Mouse (Mus musculus) intestine, embryonic 14.5 days (tissue): ENCODE results near the gene Stk19. TPM values are rescaled to one million over a fixed set of nuclear protein-coding genes. Genes with fewer than 3 reads are reported as not detected.
"Not testable (repeated sequence)": the region's sequence is repeated elsewhere in the genome, so short reads cannot be mapped to it uniquely, and the experiment has no call there.

Source experiments
- ATAC-seq: fragments of 200-750 bp; cut with Nextera tagmentation; replicated peaks from 2 replicates; pipeline ENCODE4 v1.8.0; 2017; ENCODE audit warnings: low read depth, moderate number of reproducible peaks, moderate TSS enrichment, moderate library complexity; ENCODE audit not compliant: low FRiP score, low TSS enrichment
- DNase-seq: peaks from one replicate; pipeline ENCODE4 v3.0.0-alpha.2; 2018; ENCODE audit warnings: low spot score
- H3K27ac ChIP-seq: fragments of 300-500 bp; sonication (generic); 2 replicates; pipeline ENCODE4 v1.5.1; 2014; ENCODE audit warnings: low read depth, mild to moderate bottlenecking, control low read depth
- H3K27me3 ChIP-seq: fragments of 300-500 bp; sonication (generic); replicated peaks from 2 replicates; pipeline ENCODE4 v1.6.1; 2014; ENCODE audit warnings: low read length, control low read depth; ENCODE audit not compliant: control insufficient read depth, insufficient read depth
- H3K36me3 ChIP-seq: fragments of 300-500 bp; sonication (generic); 2 replicates; pipeline ENCODE4 v1.6.1; 2014; ENCODE audit warnings: low read length, control low read depth; ENCODE audit not compliant: control insufficient read depth, insufficient read depth
- H3K4me1 ChIP-seq: fragments of 300-500 bp; sonication (generic); replicated peaks from 2 replicates; pipeline ENCODE4 v1.6.1; 2014; ENCODE audit warnings: low read length, control low read depth, mixed read lengths; ENCODE audit not compliant: control insufficient read depth, insufficient read depth
- H3K4me2 ChIP-seq: fragments of 300-500 bp; sonication (generic); 2 replicates; pipeline ENCODE4 v1.6.1; 2014; ENCODE audit warnings: low read length
- H3K4me3 ChIP-seq: fragments of 300-500 bp; sonication (generic); 2 replicates; pipeline ENCODE4 v1.5.1; 2014; ENCODE audit warnings: low read depth, low read length, control low read depth, mixed read lengths
- H3K9ac ChIP-seq: fragments of 300-500 bp; sonication (generic); 2 replicates; pipeline ENCODE4 v1.6.1; 2014; ENCODE audit warnings: mild to moderate bottlenecking, low read length
- H3K9me3 ChIP-seq: fragments of 300-500 bp; sonication (generic); 2 replicates; pipeline ENCODE4 v1.6.1; 2016; ENCODE audit warnings: low read length, control low read depth; ENCODE audit not compliant: control insufficient read depth
- WGBS: fragments of 180-500 bp; shearing (Covaris S2); extraction: QIAGEN DNeasy Blood & Tissue Kit; methylation state at CpG from one replicate; pipeline ENCODE4 v1.1.7; 2014; 5-methylcytosine and 5-hydroxymethylcytosine counted together
- polyA plus RNA-seq: library from polyadenylated mRNA; unstranded; fragments of >200 nt; fragmentation: Nextera tagmentation; extraction: Ambion mirVana; gene quantifications from 2 replicates; pipeline ENCODE4 v1.2.1, GENCODE M21; 2014

Stk19 gene
- polyA plus RNA-seq, 1 experiment from 2014 or later: 25.8 TPM

- Histone ChIP-seq H3K9me3 (no peaks in the 10 kb centered on the region), H3K36me3 (no peaks in the 10 kb centered on the region), H3K27ac (no peak overlapping the region), H3K4me1 (no peaks in the 10 kb centered on the region), H3K27me3 (no peaks in the 10 kb centered on the region), H3K9ac (no peak overlapping the region), H3K4me3 (no peak overlapping the region), H3K4me2 (no peak overlapping the region)
- DNase-seq: no peak
- WGBS: 62% methylated on average over 3 of the region's 3 CpGs
- ATAC-seq: no peak
Measured at GRCm38 (mm10) chr17:34807176-34807575, 29.6 kb downstream of the Stk19 start.

DNA sequence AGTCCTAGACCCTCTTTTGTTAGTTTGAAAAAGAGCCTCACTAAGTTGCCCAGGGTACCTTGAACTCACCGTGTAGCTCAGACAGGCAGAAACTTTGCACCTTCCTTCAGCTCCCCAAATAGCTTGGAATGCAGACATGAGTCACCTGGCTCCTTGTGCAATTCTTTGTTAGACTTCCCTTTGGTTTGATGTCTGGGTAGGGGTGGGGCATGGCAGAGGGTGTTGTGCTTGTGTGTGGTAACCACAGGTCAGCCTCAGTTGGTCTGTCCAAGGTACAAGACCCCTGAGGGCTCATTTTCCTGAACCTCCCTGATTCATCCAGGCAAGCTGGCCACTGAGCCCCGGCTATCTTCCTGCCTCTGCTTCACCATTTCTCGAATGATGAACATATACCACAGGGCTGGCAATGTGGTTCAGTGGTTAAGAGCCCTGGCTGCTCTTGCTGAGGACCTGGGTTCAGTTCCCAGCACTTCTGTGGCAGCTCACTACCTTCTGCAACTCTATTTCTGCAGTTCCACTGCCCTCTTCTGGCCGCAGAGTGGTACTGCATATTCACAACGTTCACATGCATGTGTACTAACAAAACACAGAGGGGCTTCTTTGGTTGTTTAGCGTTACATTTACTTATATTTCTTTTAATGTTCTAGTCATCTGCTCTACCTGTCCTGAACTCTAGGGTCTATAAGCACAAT lies 31.7 kb downstream of the Stk19 start:
- H3K27ac ChIP-seq: no peak overlapping the region
- no peak overlapping the region for H3K4me3 ChIP-seq
- no peaks in the 10 kb centered on the region for H3K36me3 ChIP-seq
- 73% methylated on average over 6 of the region's 6 CpGs for WGBS
- H3K4me2 ChIP-seq: no peak overlapping the region
- DNase-seq: no peak
- no peaks in the 10 kb centered on the region for H3K27me3 ChIP-seq
- ATAC-seq: no peak
- H3K9ac ChIP-seq: no peak overlapping the region
- H3K9me3 ChIP-seq: no peaks in the 10 kb centered on the region
- H3K4me1 ChIP-seq: no peaks in the 10 kb centered on the region

DNA sequence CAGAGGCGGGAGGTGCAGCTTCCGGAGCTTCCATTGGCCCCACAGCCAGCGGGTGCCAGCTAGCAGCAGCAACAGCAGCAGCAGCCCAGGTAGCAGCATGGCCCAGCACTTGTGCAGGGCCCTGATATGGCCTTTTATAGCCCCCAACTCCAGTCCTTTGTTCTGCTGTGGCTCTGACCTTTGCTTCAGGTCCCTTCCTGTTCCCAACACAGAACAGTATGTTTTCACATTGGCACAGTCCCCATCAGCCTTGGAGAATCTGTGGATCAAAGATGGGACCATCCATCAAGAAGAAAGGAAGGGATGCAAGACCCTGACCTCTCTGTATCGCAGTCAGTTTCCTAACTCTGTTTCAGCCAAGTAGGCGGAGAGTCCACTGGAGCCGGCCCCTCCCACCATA lies 32.4 kb downstream of the Stk19 start, which contains the start of gene Cyp21a1:
Gene Cyp21a1 (minus strand): TSS at position 261 of the 400 bp plus-strand sequence.
- not testable (repeated sequence) for H3K36me3 ChIP-seq, H3K4me2 ChIP-seq, ATAC-seq, H3K27ac ChIP-seq, H3K4me1 ChIP-seq, DNase-seq, H3K9ac ChIP-seq, H3K27me3 ChIP-seq, H3K9me3 ChIP-seq, H3K4me3 ChIP-seq
- WGBS: 88% methylated on average over 4 of the region's 6 CpGs

DNA sequence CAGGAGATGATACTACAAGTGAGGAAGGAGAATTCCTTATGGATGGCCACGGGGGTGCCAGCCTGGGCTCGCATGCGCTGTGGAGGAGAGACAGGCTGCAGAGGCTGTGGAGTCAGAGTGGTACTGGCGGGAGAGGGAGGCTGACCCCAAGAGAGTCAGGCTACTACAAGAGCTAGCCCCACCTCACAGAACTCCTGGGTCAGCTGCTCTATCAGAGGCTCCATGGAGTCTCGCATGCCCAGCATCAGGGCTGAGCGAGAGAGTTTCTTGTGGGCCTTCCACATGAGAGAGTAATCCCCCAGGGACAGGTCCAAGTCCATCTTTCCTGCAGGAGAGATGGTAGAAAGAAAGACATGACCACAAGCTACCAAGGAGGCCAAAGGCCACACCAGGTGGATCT lies 33.4 kb downstream of the Stk19 start:
- ATAC-seq, H3K27me3 ChIP-seq, H3K9ac ChIP-seq, H3K4me3 ChIP-seq, H3K36me3 ChIP-seq, DNase-seq, H3K4me1 ChIP-seq, H3K27ac ChIP-seq, H3K4me2 ChIP-seq, H3K9me3 ChIP-seq: not testable (repeated sequence)
- 91% methylated on average over 6 of the region's 6 CpGs for WGBS

DNA sequence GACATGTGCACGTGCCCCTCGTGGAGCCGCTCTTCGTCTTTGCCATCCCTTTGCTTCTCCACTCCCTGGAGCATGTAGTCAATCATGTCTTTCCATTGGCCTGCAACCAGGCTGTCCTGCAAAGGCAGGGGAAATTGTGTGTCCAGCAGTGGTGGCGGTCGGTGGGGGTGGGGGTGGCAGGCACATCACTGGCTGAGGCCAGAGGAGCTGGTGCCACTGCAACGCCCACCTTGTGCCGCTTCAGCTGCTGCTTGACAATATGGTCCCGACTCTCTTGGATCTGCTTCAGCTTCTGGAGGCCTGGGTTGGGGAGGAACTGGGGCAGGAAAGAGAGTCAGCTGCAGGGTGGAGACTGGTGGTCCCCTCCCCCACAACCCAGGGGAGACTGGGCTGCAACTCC lies 34.0 kb downstream of the Stk19 start:
- H3K4me1 ChIP-seq, H3K4me2 ChIP-seq, ATAC-seq, H3K9me3 ChIP-seq, H3K9ac ChIP-seq, H3K27ac ChIP-seq, DNase-seq, H3K36me3 ChIP-seq, H3K4me3 ChIP-seq, H3K27me3 ChIP-seq: not testable (repeated sequence)
- 95% methylated on average over 8 of the region's 9 CpGs for WGBS

DNA sequence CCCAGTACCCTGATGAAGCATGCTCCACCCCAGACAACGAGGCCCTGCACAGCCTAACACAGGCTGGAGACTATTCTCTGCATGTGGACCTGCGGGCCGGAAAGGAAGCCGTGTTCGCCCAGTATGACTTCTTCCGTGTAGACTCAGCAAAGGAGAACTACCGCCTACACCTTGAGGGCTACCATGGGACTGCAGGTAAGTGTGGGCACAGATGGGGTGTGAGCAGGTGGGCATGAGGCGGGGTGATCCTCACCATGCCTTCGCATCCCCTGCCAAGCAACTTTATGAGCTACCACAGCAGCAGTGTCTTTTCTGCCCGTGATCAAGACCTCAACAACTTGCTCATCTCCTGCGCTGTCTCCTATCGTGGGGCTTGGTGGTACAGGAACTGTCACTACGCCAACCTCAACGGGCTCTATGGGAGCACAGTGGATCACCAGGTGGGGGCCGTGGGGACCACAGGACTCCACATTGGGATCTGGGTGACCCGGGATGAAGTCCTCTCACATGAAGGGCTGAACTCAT lies 35.9 kb downstream of the Stk19 start:
- WGBS: 93% methylated on average over 16 of the region's 16 CpGs
- not testable (repeated sequence) for H3K4me1 ChIP-seq, H3K9me3 ChIP-seq, H3K36me3 ChIP-seq, H3K4me2 ChIP-seq, ATAC-seq, H3K27me3 ChIP-seq, DNase-seq, H3K4me3 ChIP-seq, H3K9ac ChIP-seq, H3K27ac ChIP-seq

DNA sequence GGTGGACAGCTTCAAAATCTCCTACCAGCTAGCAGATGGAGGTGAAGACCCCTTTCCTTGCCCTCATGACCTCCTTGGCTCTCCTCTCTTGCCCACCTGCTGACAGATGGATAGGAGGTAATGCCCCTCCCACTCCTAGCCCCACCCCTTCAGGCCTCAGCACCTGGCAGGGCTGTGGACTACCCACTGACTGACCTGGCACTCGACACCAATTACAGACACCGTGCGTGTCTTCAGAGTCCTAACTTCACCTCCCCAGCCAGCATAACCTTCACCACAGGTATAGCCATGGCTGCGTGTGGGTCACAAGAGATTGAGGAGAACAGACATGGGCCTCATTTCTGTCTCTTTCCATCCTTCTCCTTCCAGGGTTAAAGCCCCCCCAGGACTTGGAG lies 37.2 kb downstream of the Stk19 start:
- Histone ChIP-seq H3K27me3 (no peaks in the 10 kb centered on the region), H3K4me2 (no peak overlapping the region), H3K9me3 (no peaks in the 10 kb centered on the region), H3K4me3 (no peak overlapping the region), H3K9ac (no peak overlapping the region), H3K36me3 (no peaks in the 10 kb centered on the region), H3K27ac (no peak overlapping the region), H3K4me1 (no peaks in the 10 kb centered on the region)
- 90% methylated on average over 4 of the region's 4 CpGs for WGBS
- ATAC-seq: no peak
- DNase-seq: no peak

- no peaks in the 10 kb centered on the region for H3K27me3 ChIP-seq
- no peak overlapping the region for H3K4me3 ChIP-seq
- no peak overlapping the region for H3K9ac ChIP-seq
- DNase-seq (peak; percentile 4), ATAC-seq (no peak)
- no peak overlapping the region for H3K27ac ChIP-seq
- WGBS: 93% methylated on average over 14 of the region's 17 CpGs
- no peak overlapping the region for H3K4me2 ChIP-seq
- no peaks in the 10 kb centered on the region for H3K4me1 ChIP-seq
- no peaks in the 10 kb centered on the region for H3K36me3 ChIP-seq
- H3K9me3 ChIP-seq: no peaks in the 10 kb centered on the region
Measured at GRCm38 (mm10) chr17:34798866-34799530, 37.7 kb downstream of the Stk19 start.

- H3K9ac ChIP-seq, H3K27me3 ChIP-seq, ATAC-seq, H3K9me3 ChIP-seq, DNase-seq, H3K4me3 ChIP-seq, H3K4me1 ChIP-seq, H3K36me3 ChIP-seq, H3K27ac ChIP-seq, H3K4me2 ChIP-seq: not testable (repeated sequence)
- 82% methylated on average over 7 of the region's 7 CpGs for WGBS
Measured at GRCm38 (mm10) chr17:34798071-34798470, 38.7 kb downstream of the Stk19 start.
